Mouse (Mus musculus): Measurements from ENCODE around the gene Bcl2l10. TPM values are rescaled to one million over a fixed set of nuclear protein-coding genes. Genes with fewer than 3 reads are reported as not detected.

The Bcl2l10 gene
- not detected for polyA plus RNA-seq (2017; shearing (Covaris generic))

GRCm38 (mm10) chr9:75347458-75347857, at the start of gene Bcl2l10:
Gene Bcl2l10, plus strand, starts transcription at chr9:75347758.
- ATAC-seq: no peak

- peak; percentile 56 for ATAC-seq
Observed at GRCm38 (mm10) chr9:75299342-75299741, 48.2 kb upstream of the Bcl2l10 start.

- no peak for ATAC-seq
Observed at GRCm38 (mm10) chr9:75303033-75303432, 44.5 kb upstream of the Bcl2l10 start.

GRCm38 (mm10) chr9:75303701-75304261, 43.8 kb upstream of the Bcl2l10 start:
- no peak for ATAC-seq

GRCm38 (mm10) chr9:75304286-75304685, 43.3 kb upstream of the Bcl2l10 start:
- no peak for ATAC-seq

- ATAC-seq: no peak
Observed at GRCm38 (mm10) chr9:75306126-75306898, 41.2 kb upstream of the Bcl2l10 start, which contains the start of gene Gnb5. Gene Gnb5, plus strand, starts transcription at chr9:75306288.

GRCm38 (mm10) chr9:75307015-75307414, 40.5 kb upstream of the Bcl2l10 start:
- ATAC-seq: no peak

GRCm38 (mm10) chr9:75308621-75309020, 38.9 kb upstream of the Bcl2l10 start:
- no peak for ATAC-seq

GRCm38 (mm10) chr9:75312008-75312407, 35.5 kb upstream of the Bcl2l10 start:
- no peak for ATAC-seq

- peak; percentile 20 for ATAC-seq
Observed at GRCm38 (mm10) chr9:75313138-75313831, 34.3 kb upstream of the Bcl2l10 start.

- peak; percentile 81 for ATAC-seq
Observed at GRCm38 (mm10) chr9:75313832-75314516, 33.6 kb upstream of the Bcl2l10 start.

- ATAC-seq: no peak
Observed at GRCm38 (mm10) chr9:75314517-75315105, 32.9 kb upstream of the Bcl2l10 start.

GRCm38 (mm10) chr9:75315238-75315637, 32.3 kb upstream of the Bcl2l10 start:
- ATAC-seq: no peak

GRCm38 (mm10) chr9:75316771-75317170, 30.8 kb upstream of the Bcl2l10 start:
- ATAC-seq: no peak

- no peak for ATAC-seq
Observed at GRCm38 (mm10) chr9:75318196-75318595, 29.4 kb upstream of the Bcl2l10 start.

GRCm38 (mm10) chr9:75319365-75319764, 28.2 kb upstream of the Bcl2l10 start:
- ATAC-seq: no peak

GRCm38 (mm10) chr9:75322099-75322885, 25.3 kb upstream of the Bcl2l10 start:
- ATAC-seq: no peak

- no peak for ATAC-seq
Observed at GRCm38 (mm10) chr9:75328047-75328446, 19.5 kb upstream of the Bcl2l10 start.

GRCm38 (mm10) chr9:75330821-75331220, 16.7 kb upstream of the Bcl2l10 start:
- ATAC-seq: no peak

GRCm38 (mm10) chr9:75334440-75334839, 13.1 kb upstream of the Bcl2l10 start:
- no peak for ATAC-seq

- no peak for ATAC-seq
Observed at GRCm38 (mm10) chr9:75338016-75338415, 9.5 kb upstream of the Bcl2l10 start.

- ATAC-seq: no peak
Observed at GRCm38 (mm10) chr9:75342433-75342832, 5.1 kb upstream of the Bcl2l10 start.
